Mouse (Mus musculus): Measurements from ENCODE around the gene Cope. TPM values are rescaled to one million over a fixed set of nuclear protein-coding genes. Genes with fewer than 3 reads are reported as not detected.

Cope gene
- polyA plus RNA-seq, 1 experiment: 34.2 TPM

- no peak overlapping the region for H3K4me3 ChIP-seq (replicated peaks)
- peaks cover 16% of the 10 kb centered on the region for H3K4me1 ChIP-seq (ENCODE audit: control insufficient read depth)
- peaks cover 37% of the 10 kb centered on the region for H3K27me3 ChIP-seq (ENCODE audit: control insufficient read depth)
- no peaks in the 10 kb centered on the region for H3K9me3 ChIP-seq (ENCODE audit: control insufficient read depth, low read length)
- H3K36me3 ChIP-seq (ENCODE audit: control insufficient read depth): peaks cover 10% of the 10 kb centered on the region
- no peak for TF ChIP-seq TAL1 (IDR thresholded peaks at IDR 0.05; ENCODE audit: low read length)
- no peak for TF ChIP-seq GATA1 (IDR thresholded peaks at IDR 0.05; ENCODE audit: low read length)
Measured at GRCm38 (mm10) chr8:70317872-70318271, 15.6 kb downstream of the Cope start.

- Histone ChIP-seq H3K36me3 (ENCODE audit: control insufficient read depth) (no peaks in the 10 kb centered on the region; the same call in 1 of the 2 replicates), H3K27me3 (ENCODE audit: control insufficient read depth) (peaks cover 2% of the 10 kb centered on the region; the same call in 1 of the 2 replicates), H3K4me1 (ENCODE audit: control insufficient read depth) (peaks cover 23% of the 10 kb centered on the region), H3K9me3 (ENCODE audit: control insufficient read depth, low read length) (peaks cover 2% of the 10 kb centered on the region; the same call in 1 of the 2 replicates), H3K4me3 (replicated peaks) (no peak overlapping the region)
- no peak for TF ChIP-seq TAL1 (IDR thresholded peaks at IDR 0.05; ENCODE audit: low read length)
- no peak for TF ChIP-seq GATA1 (IDR thresholded peaks at IDR 0.05; ENCODE audit: low read length)
Measured at GRCm38 (mm10) chr8:70323716-70324115, 21.4 kb downstream of the Cope start.

GRCm38 (mm10) chr8:70327512-70327911 lies 25.2 kb downstream of the Cope start:
- TF ChIP-seq GATA1 (IDR thresholded peaks at IDR 0.05; ENCODE audit: low read length) (peak; percentile 77), TAL1 (IDR thresholded peaks at IDR 0.05; ENCODE audit: low read length) (peak; percentile 77)
- peaks cover 29% of the 10 kb centered on the region for H3K36me3 ChIP-seq (ENCODE audit: control insufficient read depth)
- H3K4me1 ChIP-seq (ENCODE audit: control insufficient read depth): peaks cover 53% of the 10 kb centered on the region
- no peak overlapping the region for H3K4me3 ChIP-seq (replicated peaks)
- H3K27me3 ChIP-seq (ENCODE audit: control insufficient read depth): peaks cover 8% of the 10 kb centered on the region
- H3K9me3 ChIP-seq (ENCODE audit: control insufficient read depth, low read length): peaks cover 12% of the 10 kb centered on the region

GRCm38 (mm10) chr8:70329124-70329834 lies 27.0 kb downstream of the Cope start, which contains the start of gene Gdf1:
TSS of gene Gdf1 (plus strand) at chr8:70329817.
- Histone ChIP-seq H3K4me3 (replicated peaks) (no peak within 1 kb of the TSS), H3K4me1 (ENCODE audit: control insufficient read depth) (peaks cover 52% of the 10 kb centered on the region), H3K27me3 (ENCODE audit: control insufficient read depth) (peaks cover 8% of the 10 kb centered on the region), H3K9me3 (ENCODE audit: control insufficient read depth, low read length) (peaks cover 19% of the 10 kb centered on the region), H3K36me3 (ENCODE audit: control insufficient read depth) (peaks cover 47% of the 10 kb centered on the region)
- TF ChIP-seq TAL1 (IDR thresholded peaks at IDR 0.05; ENCODE audit: low read length): no peak
- TF ChIP-seq GATA1 (IDR thresholded peaks at IDR 0.05; ENCODE audit: low read length): no peak

- Histone ChIP-seq H3K27me3 (ENCODE audit: control insufficient read depth) (peaks cover 8% of the 10 kb centered on the region), H3K36me3 (ENCODE audit: control insufficient read depth) (peaks cover 55% of the 10 kb centered on the region), H3K4me3 (replicated peaks) (no peak overlapping the region), H3K4me1 (ENCODE audit: control insufficient read depth) (peaks cover 52% of the 10 kb centered on the region), H3K9me3 (ENCODE audit: control insufficient read depth, low read length) (peaks cover 19% of the 10 kb centered on the region)
- TF ChIP-seq GATA1 (IDR thresholded peaks at IDR 0.05; ENCODE audit: low read length) (no peak), TAL1 (IDR thresholded peaks at IDR 0.05; ENCODE audit: low read length) (no peak)
Measured at GRCm38 (mm10) chr8:70329835-70330740, 27.8 kb downstream of the Cope start.

GRCm38 (mm10) chr8:70330741-70331364 lies 28.5 kb downstream of the Cope start:
- Histone ChIP-seq H3K36me3 (ENCODE audit: control insufficient read depth) (peaks cover 63% of the 10 kb centered on the region), H3K4me1 (ENCODE audit: control insufficient read depth) (peaks cover 49% of the 10 kb centered on the region), H3K9me3 (ENCODE audit: control insufficient read depth, low read length) (peaks cover 19% of the 10 kb centered on the region), H3K27me3 (ENCODE audit: control insufficient read depth) (peaks cover 8% of the 10 kb centered on the region), H3K4me3 (replicated peaks) (no peak overlapping the region)
- no peak for TF ChIP-seq GATA1 (IDR thresholded peaks at IDR 0.05; ENCODE audit: low read length)
- no peak for TF ChIP-seq TAL1 (IDR thresholded peaks at IDR 0.05; ENCODE audit: low read length)

DNA sequence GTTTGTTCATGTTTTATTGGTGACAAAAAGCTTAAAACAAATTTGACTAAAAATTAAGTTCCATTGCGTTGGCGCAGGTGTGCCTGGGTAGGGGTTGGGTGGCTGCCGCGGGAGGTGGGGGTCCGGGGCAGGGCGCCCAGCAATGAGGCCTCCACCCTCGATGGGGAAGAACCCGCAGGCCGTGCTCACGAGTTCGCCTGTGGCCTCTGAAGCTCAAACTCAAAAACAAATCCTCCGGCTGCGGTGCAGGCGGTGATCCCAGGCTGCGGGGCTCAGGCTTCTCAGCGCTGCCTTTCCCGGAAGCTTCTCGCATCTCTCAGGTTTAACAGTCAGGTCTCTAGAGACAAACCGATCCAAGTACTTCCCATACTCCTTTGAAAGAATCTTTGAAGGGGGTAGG lies 29.2 kb downstream of the Cope start:
- TF ChIP-seq GATA1 (IDR thresholded peaks at IDR 0.05; ENCODE audit: low read length) (no peak), TAL1 (IDR thresholded peaks at IDR 0.05; ENCODE audit: low read length) (no peak)

DNA sequence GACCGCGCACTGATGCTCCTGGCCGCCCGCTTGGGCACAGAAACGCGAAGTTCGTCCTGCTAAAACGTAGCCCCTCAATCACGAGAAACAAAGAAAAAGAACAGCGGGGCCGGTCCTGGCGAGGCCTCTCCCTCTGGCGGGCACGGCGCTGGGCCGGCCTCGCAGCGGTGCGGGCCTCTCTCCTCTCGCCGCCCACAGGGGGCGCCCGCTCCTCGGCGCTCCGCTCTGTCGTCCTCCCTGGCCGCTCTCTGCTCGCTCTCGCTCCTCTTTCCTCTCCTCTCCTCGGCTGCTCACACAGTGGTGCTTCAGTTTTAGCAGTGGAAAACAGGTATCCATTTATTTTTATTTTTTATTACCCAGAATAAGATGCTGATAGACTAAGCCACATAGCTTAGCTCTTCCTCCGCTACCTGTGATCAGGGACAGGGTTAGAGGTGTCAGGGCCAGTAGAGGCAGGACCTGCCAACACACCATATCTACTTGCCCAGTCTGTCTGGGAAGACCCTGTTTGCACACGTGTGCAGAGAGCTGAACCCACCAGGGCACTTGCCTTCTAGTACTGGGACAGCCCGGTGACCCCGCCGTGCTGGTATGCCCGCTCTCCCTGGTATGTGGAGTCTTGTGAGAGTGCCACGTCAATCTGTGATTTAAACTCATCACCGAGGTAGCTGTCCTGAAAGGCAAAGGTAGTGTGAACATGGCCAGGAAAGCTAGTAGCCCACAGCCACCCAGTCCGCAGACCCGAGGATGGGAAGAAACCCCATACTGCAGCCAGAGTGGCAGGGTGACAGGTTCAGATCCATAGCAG lies 30.0 kb downstream of the Cope start:
- peaks cover 77% of the 10 kb centered on the region for H3K36me3 ChIP-seq (ENCODE audit: control insufficient read depth)
- H3K27me3 ChIP-seq (ENCODE audit: control insufficient read depth): peaks cover 8% of the 10 kb centered on the region
- H3K4me3 ChIP-seq (replicated peaks): no peak overlapping the region
- TF ChIP-seq GATA1 (IDR thresholded peaks at IDR 0.05; ENCODE audit: low read length) (no peak), TAL1 (IDR thresholded peaks at IDR 0.05; ENCODE audit: low read length) (no peak)
- H3K4me1 ChIP-seq (ENCODE audit: control insufficient read depth): peaks cover 45% of the 10 kb centered on the region
- H3K9me3 ChIP-seq (ENCODE audit: control insufficient read depth, low read length): peaks cover 19% of the 10 kb centered on the region

More for the DNA sequence above, 29.2 kb downstream of the Cope start:
- peaks cover 8% of the 10 kb centered on the region for H3K27me3 ChIP-seq (ENCODE audit: control insufficient read depth)
- peaks cover 69% of the 10 kb centered on the region for H3K36me3 ChIP-seq (ENCODE audit: control insufficient read depth)
- H3K4me3 ChIP-seq (replicated peaks): no peak overlapping the region
- peaks cover 47% of the 10 kb centered on the region for H3K4me1 ChIP-seq (ENCODE audit: control insufficient read depth)
- H3K9me3 ChIP-seq (ENCODE audit: control insufficient read depth, low read length): peaks cover 19% of the 10 kb centered on the region
